Comparison of ENCODE assay signal across 8 mouse cellular contexts in genomic region chr17:71182211-71182721, GRCm38 (mm10). TPM values are rescaled to one million over a fixed set of nuclear protein-coding genes. Genes with fewer than 3 reads are reported as not detected.
A peak's percentile ranks its signal among the peaks of the same experiment; 100 is the strongest.
DNase-seq lines count a peak whose midpoint lies in the region; ATAC-seq and TF ChIP-seq lines count a peak whose summit lies in the region.

Gene Lpin2, plus strand, starts transcription at chr17:71182560.

- no peaks in the 10 kb centered on the region for H3K36me3 ChIP-seq in testis, adult 2 months (ENCODE audit: control insufficient read depth, insufficient read depth, low read length)
- H3K36me3 ChIP-seq in forebrain, embryonic 11.5 days (ENCODE audit: control insufficient read depth, insufficient read depth, low read length) = no peaks in the 10 kb centered on the region
- H3K36me3 ChIP-seq in hindbrain, embryonic 14.5 days (replicated peaks; ENCODE audit: control insufficient read depth, insufficient read depth) = no peaks in the 10 kb centered on the region
- H3K36me3 ChIP-seq in midbrain, embryonic 10.5 days = no peaks in the 10 kb centered on the region

- H3K4me2 ChIP-seq in forebrain, embryonic 11.5 days (ENCODE audit: low read depth, low read length, severe bottlenecking) = peak within 1 kb of the TSS; percentile 83
- H3K4me2 ChIP-seq in hindbrain, embryonic 14.5 days (replicated peaks) = peak within 1 kb of the TSS; percentile 90

- intact Hi-C loops in left cerebral cortex, postnatal 4 days (cut with DNase I) = loop anchor here (10.0 kb wide), 1 partner anchor 177 kb away; the partner anchor contains the start of genes Myl12a and Myom1

- H3K9me3 ChIP-seq in forebrain, embryonic 11.5 days (ENCODE audit: control insufficient read depth, low read length) = no peaks in the 10 kb centered on the region
- H3K9me3 ChIP-seq in hindbrain, embryonic 14.5 days (ENCODE audit: control insufficient read depth, low read length) = no peaks in the 10 kb centered on the region
- H3K9me3 ChIP-seq in midbrain, embryonic 10.5 days (replicated peaks) = no peaks in the 10 kb centered on the region

- ATAC-seq in forebrain, embryonic 11.5 days (replicated peaks; ENCODE audit: low FRiP score) = no peak
- no peak for ATAC-seq in hindbrain, embryonic 14.5 days (ENCODE audit: low FRiP score)

- no peak for TF ChIP-seq CTCF in testis, adult 2 months (IDR thresholded peaks at IDR 0.05; ENCODE audit: control insufficient read depth, insufficient read depth, insufficient replicate concordance, low read depth, low read length)

- H3K27me3 ChIP-seq in testis, adult 2 months (ENCODE audit: control insufficient read depth, insufficient read depth, low read length) = no peaks in the 10 kb centered on the region
- peaks cover 2% of the 10 kb centered on the region; the same call in 1 of the 2 replicates for H3K27me3 ChIP-seq in forebrain, embryonic 11.5 days (ENCODE audit: control insufficient read depth, insufficient read depth, low read length)
- H3K27me3 ChIP-seq in hindbrain, embryonic 14.5 days (ENCODE audit: control insufficient read depth, insufficient read depth, low read length) = no peaks in the 10 kb centered on the region
- H3K27me3 ChIP-seq in midbrain, embryonic 10.5 days (ENCODE audit: low read depth, poor library complexity, severe bottlenecking) = peaks cover 24% of the 10 kb centered on the region

- peak within 1 kb of the TSS; percentile 86 for H3K9ac ChIP-seq in forebrain, embryonic 11.5 days (ENCODE audit: low read length)
- H3K9ac ChIP-seq in hindbrain, embryonic 14.5 days = peak within 1 kb of the TSS; percentile 87

- peak within 1 kb of the TSS; percentile 7 for H3K27ac ChIP-seq in testis, adult 2 months (ENCODE audit: control insufficient read depth, insufficient read depth, low read depth, low read length)
- peak within 1 kb of the TSS; percentile 90; the same call in 1 of the 2 replicates for H3K27ac ChIP-seq in forebrain, embryonic 11.5 days (ENCODE audit: low read depth, low read length)
- H3K27ac ChIP-seq in hindbrain, embryonic 14.5 days = peak within 1 kb of the TSS; percentile 91
- peak within 1 kb of the TSS; percentile 98 for H3K27ac ChIP-seq in midbrain, embryonic 10.5 days (replicated peaks)

- peak within 1 kb of the TSS; percentile 94 for H3K4me3 ChIP-seq in testis, adult 2 months (ENCODE audit: control insufficient read depth, low read depth, low read length)
- peak within 1 kb of the TSS; percentile 83 for H3K4me3 ChIP-seq in forebrain, embryonic 11.5 days (ENCODE audit: low read depth, low read length)
- H3K4me3 ChIP-seq in hindbrain, embryonic 14.5 days (replicated peaks; ENCODE audit: low read length) = peak within 1 kb of the TSS; percentile 87
- H3K4me3 ChIP-seq in midbrain, embryonic 10.5 days = peak within 1 kb of the TSS; percentile 87

- no peak for TF ChIP-seq POLR2A in testis, adult 2 months (IDR thresholded peaks at IDR 0.05; ENCODE audit: control insufficient read depth, low read depth, low read length)

- 14% methylated on average over 6 of the region's 6 CpGs for WGBS in forebrain, embryonic 11.5 days
- 17% methylated on average over 6 of the region's 6 CpGs for WGBS in hindbrain, embryonic 14.5 days
- WGBS in midbrain, embryonic 10.5 days = 17% methylated on average over 6 of the region's 6 CpGs

- DNase-seq in testis, postnatal 10 days (ENCODE audit: low spot score) = no peak
- DNase-seq in forebrain, embryonic 11.5 days (ENCODE audit: low spot score) = no peak
- no peak for DNase-seq in hindbrain, embryonic 14.5 days (ENCODE audit: low spot score)
- DNase-seq in left cerebral cortex, postnatal 4 days = no peak
- no peak for DNase-seq in midbrain, embryonic 10.5 days (ENCODE audit: low spot score)
- DNase-seq in thymus, postnatal 4 days = peak; percentile 62
- no peak for DNase-seq in right cerebral cortex, adult 2 months (ENCODE audit: low spot score in 2 of 2)

- peaks cover 6% of the 10 kb centered on the region for H3K4me1 ChIP-seq in testis, adult 2 months (ENCODE audit: control insufficient read depth, insufficient read depth, low read length)
- peaks cover 5% of the 10 kb centered on the region; the same call in 1 of the 2 replicates for H3K4me1 ChIP-seq in forebrain, embryonic 11.5 days (replicated peaks; ENCODE audit: control insufficient read depth, insufficient read depth, low read length)
- peaks cover 21% of the 10 kb centered on the region for H3K4me1 ChIP-seq in hindbrain, embryonic 14.5 days (replicated peaks; ENCODE audit: control insufficient read depth, insufficient read depth, low read length)
- H3K4me1 ChIP-seq in midbrain, embryonic 10.5 days = peaks cover 31% of the 10 kb centered on the region

RNA-seq across cellular contexts. Expression of gene Lpin2, which starts in this region (rescaled TPM):
- polyA plus RNA-seq in testis, adult 2 months (2012; rRNA removed) = 11.2 and 11.8 TPM in 2 replicates
- polyA plus RNA-seq in forebrain, embryonic 11.5 days (2014; fragmentation: Nextera tagmentation; extraction: Ambion mirVana) = 47.5 and 53.5 TPM in 2 replicates
- 44.1 and 45.7 TPM in 2 replicates for polyA plus RNA-seq in hindbrain, embryonic 14.5 days (2014; fragmentation: Nextera tagmentation; extraction: Ambion mirVana)
- total RNA-seq in left cerebral cortex, postnatal 4 days (2021) = 10 to 100 TPM; 68.6 to 71.5 TPM
- polyA plus RNA-seq in midbrain, embryonic 10.5 days (2016; fragmentation: Nextera tagmentation; extraction: Ambion mirVana) = 34.5 and 37.3 TPM in 2 replicates

Comparison
In these comparisons a context has a peak if more than half of its experiments do, and no peak if none do; other contexts are left out.
1. H3K27ac ChIP-seq: peak in every context shown above with its lines; median percentile 98 in midbrain, embryonic 10.5 days; 91 in hindbrain, embryonic 14.5 days; 90 in forebrain, embryonic 11.5 days; 7 in testis, adult 2 months.